Mouse (Mus musculus): ENCODE results near the gene Usp5. TPM values are rescaled to one million over a fixed set of nuclear protein-coding genes. Genes with fewer than 3 reads are reported as not detected.
A peak's percentile ranks its signal among the peaks of the same experiment; 100 is the strongest.

The Usp5 gene
- polyA plus RNA-seq, 1 experiment: 53.0 TPM

DNA sequence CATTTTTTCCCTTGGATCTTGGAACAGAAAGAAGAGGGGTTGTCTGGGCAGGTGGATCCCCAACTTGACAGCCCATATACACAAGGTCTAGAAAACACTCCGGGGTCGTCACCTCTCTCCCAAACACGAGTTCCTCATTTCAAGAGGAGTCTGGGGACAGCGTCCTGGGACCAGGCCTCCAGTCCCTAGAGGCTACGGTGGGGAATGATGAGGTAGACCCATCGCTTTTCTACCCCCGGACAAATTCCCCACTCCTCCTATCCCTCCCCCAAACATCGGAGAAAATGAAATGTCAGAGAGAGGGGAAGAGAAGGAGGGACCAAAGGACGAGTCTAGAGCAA is 60.6 kb downstream of the Usp5 start:
- 19% methylated on average over 9 of the region's 9 CpGs for WGBS
- TF ChIP-seq POLR2A (IDR thresholded peaks at IDR 0.05; ENCODE audit: low read depth, low read length): no peak
- no peak for TF ChIP-seq CTCF (IDR thresholded peaks at IDR 0.05; ENCODE audit: extremely low read depth, insufficient read length, insufficient replicate concordance, low read depth, low read length)
- peak overlapping the region; percentile 68 for H3K4me3 ChIP-seq (ENCODE audit: low read depth, low read length)
- H3K27me3 ChIP-seq (ENCODE audit: control insufficient read depth, insufficient read depth, low read length): peaks cover 13% of the 10 kb centered on the region
- no peaks in the 10 kb centered on the region for H3K36me3 ChIP-seq (ENCODE audit: control insufficient read depth, insufficient read depth, low read length)
- no peak overlapping the region for H3K27ac ChIP-seq (ENCODE audit: insufficient read depth, low read depth, low read length)
- H3K4me1 ChIP-seq (ENCODE audit: control insufficient read depth, insufficient read depth, insufficient read length, low read length): 0 out of 2 replicates have a peak, but pooled peaks cover 3% of the 10 kb centered on the region

DNA sequence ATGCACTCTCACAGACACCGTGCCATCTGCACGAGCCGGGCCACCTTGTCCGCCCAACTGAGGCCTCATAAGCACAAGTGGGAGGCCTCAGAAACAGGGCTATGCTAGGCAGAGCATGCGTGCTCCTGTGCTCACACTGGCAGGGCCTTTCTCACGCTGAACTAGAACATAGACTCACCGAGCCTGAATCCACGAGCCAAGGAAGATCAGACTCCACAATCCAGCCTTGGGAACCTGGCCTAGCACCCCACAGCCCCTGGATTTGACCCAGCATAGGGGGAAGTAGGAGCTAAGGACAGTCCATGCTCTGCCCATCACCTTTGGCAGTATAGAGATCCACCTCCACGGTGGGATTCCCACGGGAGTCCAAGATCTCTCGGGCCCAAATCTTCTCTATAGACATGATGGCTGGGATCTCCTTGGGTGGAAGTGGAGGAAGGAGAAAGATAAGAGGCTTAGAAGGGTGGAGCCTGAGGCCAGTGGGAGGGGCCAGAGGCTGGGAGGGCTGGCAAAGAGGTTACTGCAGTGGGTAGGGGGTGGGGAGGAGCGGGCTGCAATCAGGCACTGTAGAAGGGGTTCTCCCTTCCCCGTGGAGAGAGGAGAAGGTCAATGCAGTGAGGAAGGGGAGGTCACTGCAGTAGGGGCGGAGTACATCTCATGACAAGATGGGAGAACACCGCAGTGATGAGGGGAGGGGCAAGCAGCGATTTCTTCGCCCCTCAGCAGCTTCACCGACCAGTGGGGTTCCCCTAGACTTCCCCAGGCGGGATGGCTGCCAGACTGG is 61.2 kb downstream of the Usp5 start:
- no peak overlapping the region for H3K27ac ChIP-seq (ENCODE audit: insufficient read depth, low read depth, low read length)
- TF ChIP-seq POLR2A (IDR thresholded peaks at IDR 0.05; ENCODE audit: low read depth, low read length) (no peak), CTCF (IDR thresholded peaks at IDR 0.05; ENCODE audit: extremely low read depth, insufficient read length, insufficient replicate concordance, low read depth, low read length) (no peak)
- peaks cover 13% of the 10 kb centered on the region for H3K27me3 ChIP-seq (ENCODE audit: control insufficient read depth, insufficient read depth, low read length)
- WGBS: 51% methylated on average over 19 of the region's 19 CpGs
- no peaks in the 10 kb centered on the region for H3K36me3 ChIP-seq (ENCODE audit: control insufficient read depth, insufficient read depth, low read length)
- 0 out of 2 replicates have a peak, but pooled peaks cover 3% of the 10 kb centered on the region for H3K4me1 ChIP-seq (ENCODE audit: control insufficient read depth, insufficient read depth, insufficient read length, low read length)
- H3K4me3 ChIP-seq (ENCODE audit: low read depth, low read length): peak overlapping the region; percentile 68

DNA sequence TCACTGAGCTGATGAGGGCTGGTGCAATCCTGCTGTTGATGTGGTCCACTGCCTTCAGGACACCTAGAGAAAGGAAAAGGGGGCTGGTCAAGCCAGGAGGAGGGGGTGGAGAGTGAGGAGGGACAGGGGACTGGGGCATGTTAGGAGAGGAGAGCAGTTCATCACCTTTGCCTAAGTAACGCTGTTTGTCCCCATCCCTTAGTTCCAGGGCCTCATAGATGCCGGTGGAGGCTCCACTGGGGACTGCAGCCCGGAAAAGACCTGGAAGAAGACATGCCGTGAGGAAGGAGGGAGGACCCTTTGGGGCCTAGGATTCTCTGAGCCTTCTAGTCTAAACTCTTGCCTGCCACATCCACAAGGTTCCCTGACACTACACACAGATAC is 61.8 kb downstream of the Usp5 start:
- WGBS: 78% methylated on average over 4 of the region's 4 CpGs
- Histone ChIP-seq H3K27me3 (ENCODE audit: control insufficient read depth, insufficient read depth, low read length) (peaks cover 13% of the 10 kb centered on the region), H3K4me3 (ENCODE audit: low read depth, low read length) (no peak overlapping the region), H3K27ac (ENCODE audit: insufficient read depth, low read depth, low read length) (no peak overlapping the region), H3K36me3 (ENCODE audit: control insufficient read depth, insufficient read depth, low read length) (no peaks in the 10 kb centered on the region), H3K4me1 (ENCODE audit: control insufficient read depth, insufficient read depth, insufficient read length, low read length) (0 out of 2 replicates have a peak, but pooled peaks cover 3% of the 10 kb centered on the region)
- no peak for TF ChIP-seq CTCF (IDR thresholded peaks at IDR 0.05; ENCODE audit: extremely low read depth, insufficient read length, insufficient replicate concordance, low read depth, low read length)
- no peak for TF ChIP-seq POLR2A (IDR thresholded peaks at IDR 0.05; ENCODE audit: low read depth, low read length)

DNA sequence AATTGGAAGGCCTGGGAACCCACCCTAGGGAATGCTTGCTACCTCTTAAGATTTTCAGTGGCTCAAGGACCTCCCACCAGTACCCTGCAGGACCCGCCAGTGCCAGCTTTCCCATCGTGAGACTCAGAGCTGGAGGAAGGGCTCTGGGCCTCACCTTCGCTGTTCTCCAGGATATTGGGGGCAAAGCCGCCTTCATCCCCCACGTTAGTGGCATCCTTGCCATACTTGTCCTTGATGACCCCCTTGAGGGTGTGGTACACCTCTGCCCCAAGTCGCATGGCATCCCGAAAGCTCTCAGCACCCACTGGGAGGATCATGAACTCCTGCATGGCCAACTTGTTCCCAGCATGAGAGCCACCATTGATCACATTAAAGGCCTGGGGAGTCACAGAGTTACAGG is 63.3 kb downstream of the Usp5 start:
- peaks cover 13% of the 10 kb centered on the region for H3K27me3 ChIP-seq (ENCODE audit: control insufficient read depth, insufficient read depth, low read length)
- no peak overlapping the region for H3K27ac ChIP-seq (ENCODE audit: insufficient read depth, low read depth, low read length)
- 0 out of 2 replicates have a peak, but pooled peaks cover 3% of the 10 kb centered on the region for H3K4me1 ChIP-seq (ENCODE audit: control insufficient read depth, insufficient read depth, insufficient read length, low read length)
- H3K4me3 ChIP-seq (ENCODE audit: low read depth, low read length): no peak overlapping the region
- 89% methylated on average over 7 of the region's 7 CpGs for WGBS
- no peaks in the 10 kb centered on the region for H3K36me3 ChIP-seq (ENCODE audit: control insufficient read depth, insufficient read depth, low read length)
- TF ChIP-seq POLR2A (IDR thresholded peaks at IDR 0.05; ENCODE audit: low read depth, low read length) (no peak), CTCF (IDR thresholded peaks at IDR 0.05; ENCODE audit: extremely low read depth, insufficient read length, insufficient replicate concordance, low read depth, low read length) (no peak)

Other genes with a start within 250 kb of the Usp5 start
- gene C1s2, start 193.4 kb downstream of the Usp5 start, polyA plus RNA-seq (2012; rRNA removed): not detected in 2 replicates
- gene Lpcat3, start 166.5 kb downstream of the Usp5 start, polyA plus RNA-seq (2012; rRNA removed): 127 and 323 TPM in 2 replicates
- 26.8 and 34.9 TPM in 2 replicates for gene Emg1, start 117.3 kb downstream of the Usp5 start, polyA plus RNA-seq (2012; rRNA removed)
- 87.7 and 122 TPM in 2 replicates for gene Phb2, start 117.1 kb downstream of the Usp5 start, polyA plus RNA-seq (2012; rRNA removed)
- gene Ptpn6, start 90.8 kb downstream of the Usp5 start, polyA plus RNA-seq (2012; rRNA removed): 23.0 and 41.0 TPM in 2 replicates
- 80.4 and 143 TPM in 2 replicates for gene Grcc10, start 88.1 kb downstream of the Usp5 start, polyA plus RNA-seq (2012; rRNA removed)
- gene Gm45234, start 73.5 kb downstream of the Usp5 start, polyA plus RNA-seq (2012; rRNA removed): not detected in 2 replicates
- gene Atn1, start 73.0 kb downstream of the Usp5 start, polyA plus RNA-seq (2012; rRNA removed): 42.8 and 92.6 TPM in 2 replicates
- 1.3 and 1.7 TPM in 2 replicates for gene Eno2, start 59.8 kb downstream of the Usp5 start, polyA plus RNA-seq (2012; rRNA removed)
- 0.14 and 0.41 TPM in 2 replicates for gene Lrrc23, start 49.8 kb downstream of the Usp5 start, polyA plus RNA-seq (2012; rRNA removed)
- gene Spsb2, start 20.8 kb downstream of the Usp5 start, polyA plus RNA-seq (2012; rRNA removed): 16.6 and 38.8 TPM in 2 replicates
- gene Tpi1, start 15.2 kb downstream of the Usp5 start, polyA plus RNA-seq (2012; rRNA removed): 420 and 801 TPM in 2 replicates
- gene Cdca3, start 63 bp upstream of the Usp5 start, polyA plus RNA-seq (2012; rRNA removed): 32.2 and 52.9 TPM in 2 replicates
- 0.05 and 0.19 TPM in 2 replicates for gene Gnb3, start 10.8 kb upstream of the Usp5 start, polyA plus RNA-seq (2012; rRNA removed)
- 8.1 and 8.7 TPM in 2 replicates for gene P3h3, start 28.3 kb upstream of the Usp5 start, polyA plus RNA-seq (2012; rRNA removed)
- 1.2 and 1.7 TPM in 2 replicates for gene Gpr162, start 34.5 kb upstream of the Usp5 start, polyA plus RNA-seq (2012; rRNA removed)
- 3.7 and 5.8 TPM in 2 replicates for gene Cd4, start 58.7 kb upstream of the Usp5 start, polyA plus RNA-seq (2012; rRNA removed)
- gene Lag3, start 82.2 kb upstream of the Usp5 start, polyA plus RNA-seq (2012; rRNA removed): 4.5 and 7.0 TPM in 2 replicates
- gene Ptms, start 90.6 kb upstream of the Usp5 start, polyA plus RNA-seq (2012; rRNA removed): 683 and 1,784 TPM in 2 replicates
- 212 and 412 TPM in 2 replicates for gene Mlf2, start 101.9 kb upstream of the Usp5 start, polyA plus RNA-seq (2012; rRNA removed)
- gene Cops7a, start 136.1 kb upstream of the Usp5 start, polyA plus RNA-seq (2012; rRNA removed): 82.6 and 131 TPM in 2 replicates
- gene Pianp, start 167.2 kb upstream of the Usp5 start, polyA plus RNA-seq (2012; rRNA removed): 2.8 and 5.0 TPM in 2 replicates
- gene Zfp384, start 179.7 kb upstream of the Usp5 start, polyA plus RNA-seq (2012; rRNA removed): 28.6 and 57.0 TPM in 2 replicates
- gene Ing4, start 210.3 kb upstream of the Usp5 start, polyA plus RNA-seq (2012; rRNA removed): 14.2 and 32.7 TPM in 2 replicates
- 7.5 and 18.2 TPM in 2 replicates for gene Acrbp, start 220.2 kb upstream of the Usp5 start, polyA plus RNA-seq (2012; rRNA removed)
- gene Lpar5, start 238.4 kb upstream of the Usp5 start, polyA plus RNA-seq (2012; rRNA removed): 133 and 223 TPM in 2 replicates